Mouse (Mus musculus) adipocyte (in vitro differentiated cells): ENCODE measurements around the gene Osbpl9.

Experiments
- DNase-seq: peaks from one replicate; pipeline ENCODE4 v3.0.0-alpha.2; 2016; ENCODE audit warnings: low spot score

Gene Osbpl9

DNA sequence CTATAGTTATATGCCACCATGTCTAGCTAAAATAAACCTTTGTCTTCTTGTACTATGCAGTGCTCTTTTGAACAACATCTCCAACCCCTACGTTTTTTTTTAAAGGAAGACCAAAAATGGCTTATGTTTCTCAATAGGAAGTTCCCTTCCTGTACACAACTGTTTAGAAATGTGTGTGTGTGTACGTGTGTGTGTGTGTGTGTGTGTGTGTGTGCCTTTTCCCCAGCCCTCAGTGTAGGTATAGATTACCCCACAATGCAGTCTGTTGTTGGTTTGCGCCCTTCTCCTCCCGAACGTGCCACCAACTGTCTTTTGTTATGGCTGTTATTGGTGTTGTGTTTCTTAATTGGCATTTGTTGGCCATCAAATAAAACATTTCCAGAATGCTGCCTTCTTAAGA, 5.5 kb upstream of the Osbpl9 start:
- no peak for DNase-seq

DNA sequence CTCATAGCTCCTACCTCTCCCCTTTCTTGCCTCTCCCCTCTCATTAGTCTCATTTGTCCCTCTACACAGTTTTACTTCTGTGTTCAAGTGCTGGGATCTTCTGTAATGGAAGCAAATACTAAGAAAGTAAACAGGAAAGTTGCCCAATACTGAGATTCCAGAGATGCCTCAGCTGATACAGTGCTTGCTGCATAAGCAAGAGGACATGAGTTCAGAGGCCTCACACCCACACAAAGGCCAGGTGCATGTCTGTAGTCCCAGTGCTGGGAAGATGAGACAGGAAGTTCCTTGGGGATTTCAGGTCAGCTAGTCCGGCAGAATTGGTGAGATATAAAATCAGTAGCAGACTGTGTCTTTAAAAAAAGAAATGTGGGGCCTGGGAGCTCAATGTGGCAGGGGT, 2.3 kb upstream of the Osbpl9 start:
- DNase-seq, result peak; percentile 59

DNA sequence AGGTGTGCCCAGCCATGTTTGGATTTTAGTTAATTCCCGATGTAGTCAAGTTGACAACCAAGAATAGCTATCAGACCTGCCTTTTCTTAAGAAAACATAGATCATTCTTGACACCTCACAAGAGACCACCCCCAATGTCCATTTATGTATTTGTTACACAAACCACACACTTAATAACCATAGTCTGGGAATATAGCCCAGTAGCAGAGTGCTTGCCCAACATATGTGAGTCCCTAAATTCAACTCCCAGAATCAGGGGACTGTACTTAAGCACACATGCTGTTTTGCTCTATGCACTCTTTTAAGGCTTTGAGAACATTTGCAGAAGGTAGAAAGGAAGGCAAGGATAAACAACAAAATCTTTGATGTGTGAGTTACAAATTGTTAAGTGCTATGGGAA, 1.9 kb upstream of the Osbpl9 start:
- DNase-seq, result peak; percentile 57

DNA sequence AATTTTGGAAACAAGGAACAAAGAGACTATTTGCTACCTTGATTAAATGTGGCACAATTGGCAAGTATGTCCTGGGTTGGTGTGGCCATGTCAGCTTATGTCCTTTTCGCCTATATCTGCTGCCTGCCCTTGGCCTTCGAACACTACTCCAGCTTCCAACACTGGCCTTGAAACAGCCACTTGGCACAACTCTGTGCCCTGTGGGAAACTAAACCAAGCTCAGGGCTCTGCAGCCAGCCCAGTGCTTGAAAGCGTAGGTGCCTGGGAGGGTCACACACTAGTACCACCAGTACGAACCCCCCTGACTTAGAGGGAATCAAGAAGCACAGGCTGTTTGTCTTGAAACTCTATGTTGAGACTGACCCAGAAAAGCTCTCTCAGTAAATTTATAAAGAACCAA, 3.0 kb downstream of the Osbpl9 start:
- peak; percentile 56 for DNase-seq

DNA sequence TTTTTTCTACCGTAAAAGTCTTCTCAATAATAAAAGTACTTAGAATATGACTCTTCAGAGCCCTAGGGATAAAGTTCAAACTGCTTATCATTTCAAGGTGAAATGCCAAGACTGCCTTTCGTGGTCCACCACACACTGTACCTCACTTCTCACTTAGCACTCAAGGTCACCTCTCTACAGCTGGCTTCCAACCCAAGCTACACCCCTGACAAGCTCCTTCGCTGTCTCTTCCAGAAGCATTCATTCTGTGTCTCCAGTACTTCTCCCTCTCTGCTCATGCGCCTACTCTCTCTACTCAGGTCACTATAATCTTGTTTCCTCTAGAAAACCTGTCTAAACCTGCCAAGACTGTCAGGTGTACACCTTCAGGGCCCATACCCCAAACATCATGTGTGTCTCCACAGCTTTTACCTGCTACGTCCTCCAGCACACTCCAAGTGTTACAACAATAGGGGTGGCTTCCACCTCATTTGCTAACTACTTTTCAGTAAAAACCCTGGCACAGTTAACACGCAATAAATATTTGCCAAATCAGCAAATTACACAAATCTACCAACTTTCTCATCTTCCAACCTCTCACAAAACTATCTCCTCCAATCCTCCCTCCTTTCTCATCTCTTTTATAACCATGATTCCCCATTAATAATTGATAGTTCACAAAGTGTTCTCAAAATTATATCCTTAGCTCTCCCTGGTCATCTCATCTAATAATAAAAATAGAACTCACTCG, 6.0 kb downstream of the Osbpl9 start:
- no peak for DNase-seq

DNA sequence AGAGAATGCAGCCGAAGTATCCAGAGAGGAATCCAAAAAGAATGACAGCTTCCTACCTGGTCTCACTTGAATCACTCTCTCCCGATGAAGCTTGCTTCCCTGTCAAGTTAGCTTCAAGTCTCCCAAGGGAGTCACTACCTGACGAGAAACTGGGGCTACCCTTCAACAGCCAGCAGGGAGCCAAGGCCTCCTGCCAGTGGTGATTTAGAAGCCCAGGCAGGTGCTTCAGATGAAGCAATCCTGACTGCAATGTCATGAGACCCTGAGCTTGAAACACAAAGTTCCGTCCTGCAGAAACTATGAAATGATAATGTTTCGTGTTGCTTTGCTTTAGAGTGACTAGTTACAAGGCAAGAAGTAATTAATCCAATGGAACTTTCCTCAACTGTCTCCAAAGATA, 8.2 kb downstream of the Osbpl9 start:
- DNase-seq, result no peak

DNA sequence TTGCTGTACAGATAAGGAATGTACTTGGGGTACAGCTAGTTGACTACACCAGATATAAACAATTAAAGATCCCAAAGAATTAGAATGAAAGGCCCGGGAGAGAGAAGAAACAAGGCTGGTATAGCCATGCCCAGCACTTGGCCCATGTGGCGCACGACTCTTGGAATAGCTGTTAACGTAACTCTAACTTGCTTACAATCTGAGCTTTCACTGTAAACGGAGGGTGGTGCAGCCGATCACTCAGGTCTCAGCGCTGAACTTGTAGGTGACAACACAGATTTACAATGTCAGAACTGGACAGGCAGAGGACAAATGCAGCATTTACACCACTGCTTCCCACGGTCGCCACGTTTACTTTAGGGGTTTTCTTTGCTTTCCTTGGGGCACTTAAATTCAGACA, 10.5 kb downstream of the Osbpl9 start:
- no peak for DNase-seq

DNA sequence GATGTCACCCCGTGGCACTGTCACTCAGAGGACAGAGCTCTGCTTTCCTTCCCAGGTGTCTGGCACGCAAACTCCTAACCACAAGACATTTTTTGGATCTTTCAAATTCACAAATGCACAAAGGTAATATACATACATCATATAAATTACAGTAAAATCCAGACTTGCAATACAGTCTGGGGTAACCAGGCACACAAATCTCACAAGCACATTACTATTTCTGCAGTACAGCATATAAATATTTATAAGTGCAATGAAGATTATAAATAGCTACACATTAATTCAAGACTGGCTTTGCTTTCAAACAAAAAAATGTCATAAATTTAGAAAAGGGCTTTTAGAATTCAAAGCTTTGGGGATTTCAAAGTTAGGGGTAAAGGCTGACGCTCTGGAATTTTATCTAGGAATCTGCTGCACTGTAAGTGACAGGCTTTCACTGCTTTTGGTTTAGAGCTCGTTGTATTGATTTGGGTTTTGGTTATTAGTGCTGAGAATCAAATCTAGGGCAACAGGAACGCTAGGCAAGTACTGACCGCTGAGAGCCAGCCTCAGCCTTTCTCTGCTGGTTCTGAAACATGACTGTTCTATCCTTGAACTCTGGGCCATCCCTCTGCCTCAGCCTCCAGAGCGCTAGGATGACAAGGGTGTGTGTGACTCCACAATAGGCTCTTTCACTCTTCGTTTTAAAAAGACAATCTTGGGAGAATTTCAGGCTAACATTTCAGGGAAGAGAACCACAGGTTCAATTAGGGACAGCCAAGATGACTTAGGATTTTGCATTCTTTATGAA, 16.3 kb downstream of the Osbpl9 start:
- DNase-seq, result no peak

DNA sequence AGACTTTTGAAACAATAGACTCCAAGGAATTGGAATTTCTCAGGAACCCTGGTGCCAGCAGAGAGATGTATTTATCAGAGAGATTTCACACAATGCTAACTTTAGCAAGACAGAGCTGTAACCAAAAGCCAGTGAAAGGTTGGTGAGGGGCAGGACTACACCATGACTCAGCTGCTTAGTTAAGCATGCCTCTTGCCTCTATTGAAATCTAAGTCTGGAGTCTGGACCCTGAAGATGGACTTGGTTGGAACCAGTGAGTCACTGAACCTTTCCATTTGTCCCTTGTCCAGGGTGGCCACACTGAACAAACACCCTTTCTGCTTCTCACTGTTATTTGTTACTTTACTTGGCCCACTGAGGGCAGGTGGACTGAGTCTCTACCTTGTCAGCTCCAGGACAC, 26.4 kb downstream of the Osbpl9 start:
- DNase-seq, result peak; percentile 33

DNA sequence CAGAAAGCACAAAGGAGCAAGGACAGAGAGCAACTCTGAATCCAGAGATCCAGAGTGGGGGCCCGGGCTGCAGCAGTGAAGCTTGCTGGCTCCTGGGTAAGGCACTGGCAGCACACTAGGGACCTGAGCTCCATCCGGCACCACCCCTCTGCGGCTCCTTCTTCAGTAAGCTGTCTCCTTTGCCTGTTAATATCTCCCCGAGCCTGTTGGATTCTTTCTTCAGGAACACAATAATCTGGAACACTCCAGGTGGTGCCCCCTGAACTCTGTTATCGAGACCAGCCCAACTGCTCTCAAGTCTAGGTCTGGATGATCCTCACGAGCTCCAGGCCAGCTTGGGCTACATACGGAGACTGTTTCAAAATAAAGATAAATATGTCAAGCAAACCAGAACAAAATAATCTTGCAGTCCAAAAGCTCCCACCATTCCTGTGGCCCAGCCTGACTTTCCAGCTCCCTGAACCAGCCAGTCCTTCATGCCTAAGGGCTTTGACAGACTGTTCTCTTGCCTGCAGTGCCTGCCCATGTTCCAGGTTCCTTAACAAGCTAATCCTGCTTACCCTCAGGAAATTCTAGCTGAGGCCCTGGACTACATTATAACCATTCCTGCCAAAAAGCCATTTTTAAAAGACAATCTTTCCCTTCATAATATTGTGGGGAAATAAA, 28.2 kb downstream of the Osbpl9 start:
- DNase-seq, result peak; percentile 16

DNA sequence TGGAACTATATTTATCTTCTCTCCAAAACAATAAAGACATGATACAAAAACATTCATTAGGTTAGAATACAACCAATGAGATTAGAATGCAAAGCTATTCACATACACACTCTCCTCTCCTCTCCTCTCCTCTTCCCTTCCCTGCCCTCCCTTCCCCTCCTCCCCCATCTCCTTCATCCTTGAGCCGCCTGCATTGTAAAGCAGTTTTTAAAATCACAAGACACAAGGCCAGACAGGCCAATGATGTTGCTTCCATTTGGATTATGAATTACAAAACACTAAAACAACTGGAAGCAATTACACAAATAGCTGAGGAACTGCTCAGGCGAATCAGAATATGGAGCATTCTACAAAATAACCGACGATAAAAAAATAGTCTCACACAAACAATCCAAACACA, 28.7 kb downstream of the Osbpl9 start:
- DNase-seq, result peak; percentile 16

DNA sequence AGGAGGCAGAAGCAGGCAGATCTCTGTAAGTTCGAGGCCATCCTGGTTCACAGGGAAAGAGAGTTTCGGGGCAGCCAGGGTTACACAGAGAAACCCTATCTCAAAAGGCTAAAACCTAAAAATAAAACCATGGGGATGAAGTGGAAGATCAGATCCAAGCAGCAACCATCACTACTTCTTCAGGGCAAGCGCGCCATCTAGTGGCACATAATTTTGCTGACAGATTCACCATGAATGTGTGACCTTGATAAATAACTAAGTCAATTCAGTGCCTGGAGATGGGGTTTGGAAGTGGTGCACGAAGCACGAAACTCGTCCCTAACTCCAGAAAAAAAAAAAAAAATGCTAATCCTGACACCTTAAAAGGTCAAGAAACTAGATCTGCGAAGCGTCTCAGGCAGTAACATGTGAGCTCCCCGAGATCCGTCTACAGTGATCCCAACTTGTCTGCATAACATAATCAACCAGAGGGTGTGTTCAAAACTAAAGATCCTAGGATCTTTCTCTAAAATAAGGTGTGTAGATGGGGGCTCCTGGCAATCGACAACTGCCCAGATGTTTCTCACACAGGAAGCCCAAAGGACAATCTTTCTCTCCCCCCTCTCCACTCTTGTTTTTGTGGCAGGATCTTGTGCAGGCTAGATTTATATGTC, 36.4 kb downstream of the Osbpl9 start:
- peak; percentile 88 for DNase-seq

DNA sequence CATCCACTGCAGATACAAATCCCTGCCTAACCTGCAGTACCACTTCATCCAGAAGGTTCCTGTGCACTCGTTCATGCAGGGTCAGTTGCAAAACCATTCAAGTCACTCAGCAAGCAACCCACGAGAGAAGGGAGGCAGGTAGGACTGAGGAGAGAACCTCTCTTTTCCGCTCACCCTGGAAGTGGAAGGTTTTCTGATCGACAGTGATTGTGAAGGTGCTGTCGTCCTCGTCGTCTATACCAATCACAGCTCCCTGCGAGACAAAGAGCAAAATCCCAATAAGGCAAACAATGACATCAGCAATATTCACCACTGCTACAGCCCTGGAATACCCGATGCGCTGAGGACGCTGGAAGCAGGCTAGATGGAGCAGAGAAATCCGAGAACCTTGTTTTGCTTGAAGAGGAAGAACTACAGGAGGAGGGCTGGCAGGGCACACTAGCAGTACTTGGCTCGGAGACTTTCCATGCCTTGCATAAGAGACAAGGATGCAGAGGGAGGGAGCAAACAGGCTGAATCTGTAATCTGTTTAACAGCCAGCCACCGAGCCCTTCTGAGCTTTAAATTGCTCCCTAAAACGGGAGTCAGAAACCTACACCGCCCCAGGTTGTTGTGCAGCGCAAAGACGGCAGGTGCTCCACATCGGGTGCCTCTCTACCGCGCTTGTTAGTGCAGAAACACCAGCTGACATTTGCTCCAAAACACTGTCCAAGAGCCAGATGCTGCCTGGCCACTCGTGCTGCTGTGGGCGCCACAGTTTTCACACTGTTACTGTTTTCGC, 45.4 kb downstream of the Osbpl9 start:
- peak; percentile 76 for DNase-seq

DNA sequence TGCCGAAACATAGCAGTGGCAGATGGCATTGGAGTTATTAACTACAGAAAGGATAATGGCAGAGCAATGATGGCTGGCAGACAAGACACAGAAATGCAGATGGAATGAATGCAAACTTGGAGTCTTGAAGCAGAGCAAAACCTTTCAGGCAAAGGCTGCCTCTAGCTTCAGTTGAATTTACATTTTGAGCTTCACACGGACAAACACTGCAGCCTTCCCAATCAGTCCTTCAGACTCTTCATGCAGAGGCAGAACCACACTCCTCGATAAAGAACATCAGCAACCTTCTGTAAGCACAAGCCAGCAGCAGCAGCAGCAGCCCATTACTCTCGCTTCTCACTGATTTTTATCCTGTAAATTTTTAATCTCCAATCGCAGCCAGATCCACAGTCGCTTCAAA, 46.0 kb downstream of the Osbpl9 start:
- no peak for DNase-seq

DNA sequence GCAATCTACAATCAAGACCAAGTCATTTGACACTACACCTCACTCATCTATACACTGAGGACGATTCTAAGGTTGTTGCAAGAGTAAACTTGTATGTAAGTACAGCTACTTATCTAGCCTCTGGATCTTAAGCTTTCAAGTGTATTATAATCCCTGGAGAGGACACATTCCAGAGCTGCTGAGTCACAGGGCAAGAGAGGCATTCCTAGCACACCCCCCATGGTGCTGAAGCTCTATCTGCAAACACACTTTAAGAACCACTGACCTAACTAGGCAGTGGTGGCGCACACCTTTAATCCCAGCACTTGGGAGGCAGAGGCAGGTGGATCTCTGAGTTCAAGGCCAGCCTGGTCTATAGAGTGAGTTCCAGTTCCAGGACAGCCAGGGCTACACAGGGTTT, 51.9 kb downstream of the Osbpl9 start:
- no peak for DNase-seq

DNA sequence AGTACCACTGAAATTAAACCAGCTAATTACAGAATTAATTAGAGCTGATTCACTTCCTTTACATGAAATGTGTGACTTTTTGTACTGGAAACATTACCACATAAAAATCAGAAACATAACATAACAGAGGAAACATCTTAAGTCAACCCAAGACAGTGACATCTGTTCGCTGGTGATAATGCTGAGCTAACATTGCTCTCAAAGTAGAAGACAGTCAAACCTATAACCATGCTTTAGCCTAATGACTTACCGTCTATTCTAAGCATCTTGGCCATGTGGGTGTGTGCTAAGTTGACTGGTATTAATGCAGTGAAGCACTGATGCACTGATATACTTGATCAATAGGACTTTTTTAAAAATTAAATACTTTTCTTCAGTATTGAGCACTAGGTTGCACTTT, 52.7 kb downstream of the Osbpl9 start:
- no peak for DNase-seq

DNA sequence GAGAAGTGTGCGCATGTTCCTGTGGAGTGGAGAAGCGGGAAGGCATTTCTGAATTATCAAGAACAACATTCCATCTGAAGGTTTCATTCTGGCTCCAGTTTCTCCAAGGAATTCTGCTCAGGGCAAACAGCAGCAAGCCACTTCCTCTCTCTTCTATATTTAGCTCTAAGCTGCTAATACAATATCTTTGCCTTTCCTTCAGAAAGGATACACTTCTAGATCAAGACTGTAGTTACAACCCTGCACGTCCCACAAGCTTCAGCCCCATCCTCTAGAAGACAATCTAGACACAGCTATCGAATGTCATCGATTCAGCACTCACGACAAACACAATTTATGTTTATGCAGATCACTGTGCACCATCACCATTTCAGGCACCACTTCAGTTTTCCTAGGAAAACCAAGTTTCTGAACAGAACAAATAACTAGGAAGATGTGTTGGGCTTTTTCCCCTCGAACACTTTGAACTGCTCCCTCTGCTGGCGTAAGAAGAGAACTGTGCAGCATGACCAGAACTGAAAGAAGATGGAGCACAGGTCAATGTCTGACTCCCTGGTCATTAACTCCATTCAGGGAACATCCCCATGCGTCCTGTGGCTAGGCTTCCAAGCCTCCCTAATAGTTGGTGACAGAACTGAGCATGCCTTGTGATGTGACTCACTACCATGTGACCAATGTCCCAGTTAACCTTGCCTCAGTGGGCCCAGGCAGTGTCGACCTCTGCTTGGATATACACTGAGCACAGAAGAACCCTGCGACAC, 54.6 kb downstream of the Osbpl9 start:
- DNase-seq, result peak; percentile 85

DNA sequence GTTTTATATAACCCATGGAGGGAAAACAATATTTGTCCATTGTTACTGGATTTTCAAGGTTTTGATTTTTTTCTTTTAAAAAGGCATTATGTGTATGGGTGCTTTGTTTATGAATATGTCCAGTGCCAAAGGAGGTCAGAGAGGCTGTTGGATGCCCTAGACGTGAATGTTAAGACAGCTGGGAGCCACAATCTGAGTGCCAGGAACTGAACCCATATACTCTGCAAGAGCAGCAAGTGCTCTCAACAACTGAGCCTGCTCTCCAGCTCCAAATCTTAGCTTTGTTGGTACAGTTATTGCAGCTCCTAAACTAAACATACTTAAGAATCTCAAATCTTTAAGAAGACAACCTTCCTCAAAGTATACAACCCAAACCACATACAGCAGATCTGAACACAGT, 59.0 kb downstream of the Osbpl9 start:
- DNase-seq, result no peak

DNA sequence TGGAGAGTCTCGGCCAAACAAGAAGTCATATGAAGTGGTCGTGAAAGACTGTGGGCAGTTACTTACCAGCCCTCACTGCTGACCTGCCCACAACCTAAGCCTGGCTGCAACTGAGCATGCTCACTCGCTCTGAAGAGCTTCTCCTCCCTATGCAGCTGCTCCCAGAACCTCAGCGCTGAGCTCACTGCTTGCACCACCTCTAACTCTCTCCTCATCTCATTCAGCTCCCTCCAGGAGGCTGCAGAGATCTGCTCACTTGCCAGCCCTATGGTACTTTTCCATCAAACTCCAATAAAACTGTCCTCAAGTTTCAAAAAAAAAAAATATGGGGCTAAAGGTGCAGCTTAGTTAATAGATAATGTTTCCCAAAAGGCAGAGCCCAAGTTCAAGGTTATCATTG, 63.5 kb downstream of the Osbpl9 start:
- DNase-seq, result no peak

DNA sequence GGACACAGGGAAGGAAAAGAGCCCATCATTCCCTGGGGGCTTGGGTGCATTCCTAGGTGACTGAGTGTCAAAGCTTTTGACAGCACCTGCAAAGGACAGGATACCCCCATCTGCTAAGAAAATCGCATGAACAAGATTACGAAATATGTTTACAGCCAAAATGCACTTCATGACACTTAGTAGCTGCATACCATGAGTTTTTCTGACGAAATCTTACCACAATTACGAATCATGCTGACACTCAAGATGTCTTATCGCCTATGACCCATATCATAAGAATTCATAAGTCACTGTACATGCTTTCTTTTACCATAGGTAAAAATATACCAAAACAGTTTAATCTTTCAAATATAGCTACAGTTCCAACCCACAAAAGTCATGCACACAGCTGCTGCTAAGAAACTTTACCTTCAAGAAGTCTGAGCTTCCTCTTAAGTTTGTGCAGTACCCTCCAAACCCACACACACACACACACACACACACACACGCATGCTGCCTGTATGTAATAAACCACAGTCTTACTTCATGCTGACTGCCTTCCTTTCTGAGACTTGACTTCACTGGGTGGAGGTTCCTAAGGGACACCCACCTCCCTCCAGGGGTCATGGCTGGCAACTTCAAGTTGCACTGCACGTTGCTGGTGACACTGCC, 65.5 kb downstream of the Osbpl9 start:
- DNase-seq, result no peak

DNA sequence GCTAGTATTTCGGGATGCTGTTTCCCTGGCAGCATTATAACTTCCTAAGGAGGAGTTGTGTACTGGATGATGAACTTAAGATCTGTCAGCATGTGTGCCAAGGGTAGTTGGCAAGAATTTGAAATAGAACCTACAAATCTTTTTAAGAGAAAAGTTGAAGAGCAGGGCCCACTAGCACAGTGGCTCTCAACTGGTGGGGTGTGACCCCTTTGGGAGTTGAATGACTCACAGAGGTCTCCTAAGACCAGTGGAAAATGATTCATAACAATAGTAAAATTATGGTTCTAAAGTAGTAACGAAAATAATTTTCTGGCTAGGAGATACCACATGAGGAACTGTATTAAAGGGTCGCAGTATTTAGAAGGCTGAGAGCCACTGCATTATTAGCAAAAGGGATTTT, 67.1 kb downstream of the Osbpl9 start:
- peak; percentile 67 for DNase-seq
